Mouse (Mus musculus) mesoderm, embryonic 11.5 days (tissue): Measurements from ENCODE around the gene Ldlrad3.

Experiments used
- DNase-seq: peaks from one replicate; pipeline ENCODE4 v3.0.0-alpha.2; 2012; ENCODE audit warnings: low read depth, low spot score

The Ldlrad3 gene

GRCm38 (mm10) chr2:102185951-102186561 lies at the start of gene Ldlrad3:
Gene Ldlrad3, minus strand, starts transcription at chr2:102186385.
- peak; percentile 90 for DNase-seq

- DNase-seq = peak; percentile 31
These were observed 45.3 kb upstream of the Ldlrad3 start for GRCm38 (mm10) chr2:102231470-102231869.

GRCm38 (mm10) chr2:102229126-102229525 lies 42.9 kb upstream of the Ldlrad3 start:
- DNase-seq = no peak

GRCm38 (mm10) chr2:102228331-102228730 lies 42.1 kb upstream of the Ldlrad3 start:
- DNase-seq = no peak

GRCm38 (mm10) chr2:102227839-102228238 lies 41.7 kb upstream of the Ldlrad3 start:
- no peak for DNase-seq

- no peak for DNase-seq
These were observed 40.1 kb upstream of the Ldlrad3 start for GRCm38 (mm10) chr2:102226274-102226673.

- DNase-seq = peak; percentile 25
These were observed 37.4 kb upstream of the Ldlrad3 start for GRCm38 (mm10) chr2:102223355-102224128.

DNA sequence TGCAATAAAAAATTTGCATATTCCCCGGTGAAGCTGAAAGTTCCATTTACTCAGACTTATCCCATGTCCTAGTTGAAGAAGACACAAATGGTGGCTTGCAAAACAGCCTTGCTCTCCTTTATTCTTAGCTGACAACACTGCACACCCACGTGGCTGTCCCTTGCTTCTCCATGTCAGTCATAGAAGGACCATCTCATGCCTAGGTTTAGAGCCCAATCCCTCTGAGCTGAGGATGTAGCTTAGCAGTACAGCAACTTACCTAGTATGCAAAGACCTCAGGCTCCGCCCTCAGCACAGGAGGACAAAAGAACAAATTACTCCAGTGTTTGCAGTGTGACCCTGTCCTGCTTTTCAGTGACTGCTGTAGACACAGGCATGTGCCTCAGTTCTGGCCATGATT lies 36.6 kb upstream of the Ldlrad3 start:
- DNase-seq = no peak

DNA sequence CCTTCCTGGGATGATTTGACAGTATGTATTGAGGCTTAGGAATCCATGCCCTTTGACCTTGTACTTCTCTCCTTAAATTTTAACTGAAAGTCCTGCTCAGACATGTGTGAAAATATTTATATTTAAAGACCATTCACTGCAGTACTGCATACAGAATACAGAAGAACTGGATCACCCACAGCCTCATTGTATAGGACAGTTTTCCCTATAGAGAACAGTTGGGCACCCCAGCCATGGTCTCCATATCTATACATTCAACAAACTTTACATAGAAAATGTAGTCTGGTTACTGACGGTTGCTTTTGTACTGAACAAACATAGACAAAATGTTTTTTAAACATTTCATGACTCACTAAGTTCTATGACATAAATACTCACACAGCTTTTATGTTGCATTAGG lies 30.6 kb upstream of the Ldlrad3 start:
- no peak for DNase-seq

- no peak for DNase-seq
These were observed 25.9 kb upstream of the Ldlrad3 start for GRCm38 (mm10) chr2:102212096-102212495.

DNA sequence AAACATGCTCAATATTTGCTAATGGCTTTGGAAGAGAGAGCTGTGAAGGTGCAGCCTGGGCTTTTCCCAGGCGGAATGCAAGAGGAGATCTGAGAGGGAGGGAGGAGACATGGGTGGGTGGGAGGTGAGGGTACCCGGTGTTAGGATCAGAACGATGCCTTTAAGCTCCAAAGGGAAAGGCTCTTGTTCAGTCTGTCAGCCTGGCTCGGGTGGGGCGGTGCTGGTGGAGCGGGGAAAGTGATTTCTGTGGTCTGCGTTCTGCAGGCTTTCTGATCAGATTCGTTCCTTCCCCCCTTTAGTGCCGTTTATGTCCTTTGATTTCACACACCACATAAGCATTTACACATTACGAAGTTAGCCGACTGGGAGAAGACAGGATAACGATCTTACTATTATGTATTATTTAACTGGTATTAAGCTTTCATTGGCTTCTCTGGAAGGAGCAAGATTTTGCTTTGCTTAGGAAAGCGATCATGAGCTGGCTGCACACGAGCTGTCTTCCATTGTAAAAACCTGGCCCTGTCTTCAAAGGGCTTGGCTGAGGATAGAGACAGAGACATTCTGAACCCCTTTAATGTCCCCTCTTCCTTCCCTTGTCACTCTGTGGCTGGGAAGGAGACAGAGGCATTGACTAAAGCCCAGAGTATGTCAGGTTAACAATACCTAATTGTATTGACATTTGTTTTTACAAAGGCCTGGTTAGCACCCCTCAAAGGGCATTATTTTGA lies 19.7 kb upstream of the Ldlrad3 start:
- DNase-seq = no peak

DNA sequence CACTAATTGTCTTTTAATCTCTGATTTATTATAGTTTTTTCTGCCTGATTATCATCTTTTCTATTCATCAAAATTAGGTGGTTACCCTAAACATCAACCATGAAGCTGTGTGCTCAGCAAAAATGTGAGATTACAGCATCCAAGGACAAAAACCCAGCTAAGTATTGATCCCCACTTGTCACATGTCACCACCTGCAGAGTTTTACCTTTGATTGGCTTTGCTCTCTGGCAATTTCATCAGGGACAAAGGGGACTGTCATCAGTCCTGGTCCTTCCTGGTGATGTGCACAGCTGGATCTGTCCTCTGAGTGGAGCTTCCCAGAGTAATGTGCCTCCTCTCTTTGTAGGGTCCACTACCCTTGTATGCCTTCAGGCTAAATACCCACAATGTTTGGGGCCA lies 17.3 kb upstream of the Ldlrad3 start:
- no peak for DNase-seq

- no peak for DNase-seq
These were observed 16.1 kb upstream of the Ldlrad3 start for GRCm38 (mm10) chr2:102202211-102202770.

DNA sequence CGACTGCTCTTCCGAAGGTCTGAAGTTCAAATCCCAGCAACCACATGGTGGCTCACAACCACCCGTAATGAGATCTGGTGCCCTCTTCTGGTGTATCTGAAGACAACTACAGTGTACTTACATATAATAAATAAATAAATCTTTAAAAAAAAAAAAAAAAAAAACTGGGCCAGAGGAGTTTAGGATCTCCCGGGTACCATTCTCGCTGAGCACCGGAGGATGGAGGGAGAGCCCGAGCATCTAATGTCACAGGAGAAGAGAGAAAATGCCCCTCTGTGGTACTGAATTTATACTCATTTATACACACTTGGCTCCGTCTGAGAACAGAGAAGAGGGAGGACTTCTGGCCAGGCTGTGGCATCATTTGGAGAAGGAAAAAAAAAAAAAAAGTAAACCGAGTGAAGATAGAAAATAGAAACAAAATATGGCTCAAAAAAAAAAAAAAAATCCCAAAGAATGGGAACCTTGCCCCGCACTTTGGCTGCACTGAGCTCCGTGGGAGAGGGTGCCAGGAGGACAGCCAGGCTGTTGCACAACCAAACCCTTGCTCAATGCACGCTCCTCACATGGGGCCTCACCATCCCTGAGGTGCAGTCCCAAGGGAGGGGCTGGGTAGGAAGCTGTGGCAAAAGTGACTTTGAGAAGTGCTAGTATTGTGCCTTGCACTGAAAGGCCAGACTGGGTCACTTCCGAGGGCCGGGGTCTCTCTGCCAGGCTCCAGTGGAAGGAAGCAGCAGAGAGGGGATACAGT lies 15.2 kb upstream of the Ldlrad3 start:
- DNase-seq = no peak

DNA sequence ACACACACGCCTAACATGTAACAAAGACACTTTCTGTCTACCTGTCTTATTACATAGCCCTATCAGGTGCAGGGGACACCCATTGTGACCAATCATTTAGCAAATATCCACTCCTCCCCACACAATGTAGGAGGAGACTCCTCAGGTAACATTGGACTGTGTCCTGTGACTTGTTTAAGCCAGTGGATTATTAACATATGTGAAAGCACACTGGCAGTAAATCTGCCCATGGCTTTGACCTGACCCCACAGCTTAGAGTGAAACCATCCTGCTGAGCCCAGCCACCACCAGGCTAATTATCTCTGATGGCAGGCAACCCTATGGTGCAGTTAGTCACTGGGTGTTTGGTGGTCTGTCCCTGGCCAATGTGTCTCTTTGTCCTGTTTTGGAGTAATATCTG lies 11.1 kb upstream of the Ldlrad3 start:
- peak; percentile 59 for DNase-seq

DNA sequence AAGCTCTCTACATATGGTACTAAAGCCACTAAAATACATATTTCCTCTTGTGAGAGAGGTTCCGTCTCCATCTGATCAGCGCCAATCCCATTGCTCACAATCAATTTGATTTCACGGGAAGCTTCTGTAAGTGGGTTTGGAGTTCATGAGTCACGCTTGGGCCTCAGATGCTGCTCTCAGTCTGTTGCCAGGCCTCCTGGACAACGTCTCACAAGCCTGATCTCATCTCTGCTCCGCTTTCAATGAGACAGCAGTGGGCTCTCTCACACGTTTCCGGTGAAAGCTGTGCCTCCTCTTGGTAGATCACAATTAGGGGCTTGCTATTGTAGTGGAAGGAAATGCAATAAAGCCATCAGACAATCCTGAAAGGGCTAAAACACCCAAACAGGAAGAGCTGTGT lies 10.5 kb upstream of the Ldlrad3 start:
- DNase-seq = no peak

- no peak for DNase-seq
These were observed 9.3 kb upstream of the Ldlrad3 start for GRCm38 (mm10) chr2:102195494-102195893.

GRCm38 (mm10) chr2:102194247-102194646 lies 8.1 kb upstream of the Ldlrad3 start:
- DNase-seq = no peak

DNA sequence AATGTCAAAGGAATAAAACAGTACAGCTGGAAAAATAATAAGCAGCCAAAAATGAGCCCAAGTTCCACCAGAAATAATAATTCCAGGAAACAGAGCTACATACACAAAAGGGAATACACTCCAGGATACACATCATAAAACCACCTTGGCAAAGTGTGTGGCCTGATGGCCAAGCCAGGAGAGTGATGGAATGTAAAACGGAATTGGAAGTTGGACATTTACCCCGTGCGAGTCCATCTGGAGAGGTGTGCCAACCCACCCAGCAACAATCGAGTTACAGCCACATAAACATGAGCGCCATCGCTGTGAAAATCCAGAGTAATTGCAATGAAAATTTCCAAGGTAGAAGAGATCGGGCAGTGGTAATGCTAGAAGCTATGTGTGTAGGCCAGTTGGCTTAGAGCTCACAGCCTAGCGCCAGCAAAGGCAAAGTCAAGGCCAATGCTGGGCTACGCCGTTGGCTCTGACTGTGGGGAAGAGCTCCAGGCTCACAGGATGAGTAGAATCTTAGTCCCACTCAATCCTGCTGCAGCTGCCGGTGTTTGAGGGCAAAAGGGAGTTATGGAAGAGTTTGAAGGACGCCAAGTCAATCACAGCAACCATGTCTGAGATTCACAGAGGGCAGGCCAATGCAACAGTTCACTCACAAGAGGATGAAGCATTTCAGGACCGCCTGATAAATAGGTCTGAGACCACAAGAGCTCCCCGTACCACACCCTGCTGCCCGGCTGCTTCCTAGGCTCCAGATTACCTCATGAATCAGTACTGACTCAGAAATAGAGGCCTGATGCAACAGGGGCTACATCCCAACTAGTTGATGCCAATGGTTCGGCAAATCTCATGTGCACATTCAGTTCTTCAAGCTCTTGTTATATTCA lies 7.0 kb upstream of the Ldlrad3 start:
- DNase-seq = no peak

GRCm38 (mm10) chr2:102191736-102192135 lies 5.6 kb upstream of the Ldlrad3 start:
- DNase-seq = no peak

DNA sequence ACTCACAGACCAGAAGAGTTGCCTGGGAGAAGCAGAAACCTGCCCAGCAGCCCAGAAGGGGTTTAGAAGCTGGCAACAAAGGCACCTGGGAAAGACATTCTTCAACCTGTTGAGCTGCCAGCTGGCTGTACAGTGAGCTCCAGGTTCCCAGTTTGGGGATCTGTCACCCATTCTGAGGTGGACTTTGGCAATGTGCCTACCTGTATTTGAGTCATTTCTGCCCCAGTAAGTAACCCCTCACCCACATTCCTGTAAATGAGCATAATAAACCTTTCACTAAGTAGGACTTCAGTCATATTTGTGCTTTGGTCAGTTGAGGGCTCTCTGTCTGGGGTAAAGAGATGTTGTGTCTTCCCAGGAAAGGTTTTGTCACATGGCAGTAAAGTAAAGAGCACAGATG lies 4.8 kb upstream of the Ldlrad3 start:
- no peak for DNase-seq
